Mouse (Mus musculus) liver, postnatal 0 days (tissue): ENCODE data around the gene P2rx5. TPM values are rescaled to one million over a fixed set of nuclear protein-coding genes. Genes with fewer than 3 reads are reported as not detected.

Experiments used
- ATAC-seq: fragments of 200-750 bp; cut with Nextera tagmentation; 2 replicates; pipeline ENCODE4 v1.8.0; 2017; ENCODE audit warnings: mild to moderate bottlenecking, moderate library complexity
- DNase-seq: peaks from one replicate; pipeline ENCODE4 v3.0.0-alpha.2; 2016
- H3K27ac ChIP-seq: fragments of 300-500 bp; sonication (generic); 2 replicates; pipeline ENCODE4 v1.5.1; 2014; ENCODE audit warnings: antibody characterized with exemption, moderate library complexity, mild to moderate bottlenecking, low read depth
- H3K27me3 ChIP-seq: fragments of 300-500 bp; sonication (generic); 2 replicates; pipeline ENCODE4 v1.6.1; 2014; ENCODE audit warnings: low read length, control low read depth, mixed read lengths; ENCODE audit not compliant: insufficient read depth
- H3K36me3 ChIP-seq: fragments of 300-500 bp; sonication (generic); replicated peaks from 2 replicates; pipeline ENCODE4 v1.6.1; 2014; ENCODE audit warnings: mild to moderate bottlenecking, control low read depth, low read length, moderate library complexity, mixed read lengths; ENCODE audit not compliant: insufficient read depth
- H3K4me1 ChIP-seq: fragments of 300-500 bp; sonication (generic); 2 replicates; pipeline ENCODE4 v1.6.1; 2014; ENCODE audit warnings: antibody characterized with exemption, mild to moderate bottlenecking, control low read depth; ENCODE audit not compliant: insufficient read depth
- H3K4me2 ChIP-seq: fragments of 300-500 bp; sonication (generic); 2 replicates; pipeline ENCODE4 v1.6.1; 2014; ENCODE audit warnings: low read depth, mild to moderate bottlenecking, low read length, moderate library complexity, mixed read lengths
- H3K4me3 ChIP-seq: fragments of 300-500 bp; sonication (generic); 2 replicates; pipeline ENCODE4 v1.5.1; 2014; ENCODE audit warnings: low read depth, low read length
- H3K9ac ChIP-seq: fragments of 300-500 bp; sonication (generic); replicated peaks from 2 replicates; pipeline ENCODE4 v1.6.1; 2014; ENCODE audit warnings: mild to moderate bottlenecking, moderate library complexity
- H3K9me3 ChIP-seq: fragments of 300-500 bp; sonication (generic); 2 replicates; pipeline ENCODE4 v1.6.1; 2016; ENCODE audit warnings: mild to moderate bottlenecking, control low read depth, low read length, mixed read lengths
- CTCF ChIP-seq: sonication (generic); IDR thresholded peaks from 2 replicates; pipeline ENCODE4 v1.5.1; 2016; ENCODE audit warnings: antibody characterized with exemption, low read depth
- EP300 ChIP-seq: IDR thresholded peaks from 2 replicates; pipeline ENCODE4 v1.6.1; 2016; ENCODE audit warnings: antibody characterized with exemption, low read depth, mild to moderate bottlenecking
- WGBS: fragments of 180-500 bp; shearing (Covaris S2); extraction: QIAGEN DNeasy Blood & Tissue Kit; methylation state at CpG from one replicate; pipeline ENCODE4 v1.1.7; 2014; ENCODE audit not compliant: insufficient replicate concordance; 5-methylcytosine and 5-hydroxymethylcytosine counted together
- polyA plus RNA-seq: library from polyadenylated mRNA; unstranded; fragments of >200 nt; fragmentation: Nextera tagmentation; extraction: Ambion mirVana; gene quantifications from 2 replicates; pipeline ENCODE4 v1.2.1, GENCODE M21; 2015

Gene P2rx5
- polyA plus RNA-seq, 1 experiment from 2014 or later, result 0.11 TPM

DNA sequence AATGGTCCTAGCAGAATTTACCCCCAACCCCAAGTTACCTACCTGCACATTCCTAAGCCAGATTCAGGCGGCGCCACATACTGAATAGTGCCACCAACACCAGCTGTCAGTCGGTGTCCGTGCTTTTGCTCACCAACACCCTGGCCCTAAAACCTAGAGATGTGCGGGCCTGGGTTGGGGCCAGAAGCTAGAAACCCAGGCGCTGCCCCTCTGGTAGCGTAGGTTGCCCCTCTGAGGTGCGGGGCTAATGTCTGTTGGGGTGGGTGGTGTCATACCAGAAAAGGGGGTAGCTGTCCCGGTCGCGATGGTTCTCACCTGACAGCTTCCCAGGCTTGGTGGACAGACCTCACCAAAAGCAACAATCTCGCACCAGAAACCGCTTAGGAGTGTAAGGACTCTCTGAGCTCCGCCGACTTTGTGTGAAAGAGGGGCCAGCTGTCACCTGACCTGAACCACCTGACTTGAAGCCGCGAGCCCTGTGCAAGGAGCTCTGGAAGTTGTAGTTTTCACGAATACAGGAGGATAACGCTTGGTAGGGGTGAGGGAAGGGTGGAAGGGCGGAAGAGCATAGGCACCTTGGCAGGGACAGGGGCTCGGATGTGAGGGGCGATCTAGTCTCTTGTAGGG lies 38.5 kb downstream of the P2rx5 start, which contains the start of gene Ctns:
Ctns (minus strand) TSS at position 440 of the 627 bp plus-strand sequence.
- H3K27ac ChIP-seq, result peak within 1 kb of the TSS; percentile 89
- ATAC-seq (peak; percentile 95), DNase-seq (peak; percentile 85)
- no peaks in the 10 kb centered on the region for H3K9me3 ChIP-seq
- TF ChIP-seq CTCF (no peak), EP300 (no peak)
- H3K4me3 ChIP-seq, result peak within 1 kb of the TSS; percentile 71
- 2% methylated on average over 22 of the region's 22 CpGs for WGBS
- peaks cover 18% of the 10 kb centered on the region for H3K4me1 ChIP-seq
- H3K9ac ChIP-seq, result peak within 1 kb of the TSS; percentile 87
- no peaks in the 10 kb centered on the region for H3K27me3 ChIP-seq
- H3K4me2 ChIP-seq, result peak within 1 kb of the TSS; percentile 97
- peaks cover 9% of the 10 kb centered on the region; the same call in 1 of the 2 replicates for H3K36me3 ChIP-seq

DNA sequence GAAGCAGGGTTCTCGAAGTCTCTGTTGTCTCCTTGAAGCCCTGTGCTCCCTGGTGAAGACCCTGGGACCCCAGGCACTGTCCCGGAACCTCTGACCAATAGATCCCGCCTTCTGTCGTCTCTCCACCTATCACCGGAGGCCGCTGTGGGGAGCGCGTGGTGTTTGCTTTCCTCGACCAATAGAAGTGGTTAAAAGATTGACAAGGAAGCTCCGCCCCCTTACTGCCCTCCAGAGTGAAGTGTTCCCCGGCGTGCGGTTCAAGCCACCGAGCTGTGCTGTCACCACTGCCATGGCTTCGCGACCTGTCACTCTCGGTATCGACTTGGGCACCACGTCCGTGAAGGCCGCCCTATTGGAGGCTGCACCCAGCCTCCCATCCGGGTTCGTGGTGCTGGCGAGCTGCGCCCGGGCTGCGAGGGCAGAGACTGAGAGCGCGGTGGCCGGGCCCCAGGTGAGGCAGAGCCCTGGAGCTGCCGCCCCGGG lies 39.0 kb downstream of the P2rx5 start, which contains the start of gene Shpk:
Shpk (plus strand) TSS at position 231 of the 483 bp plus-strand sequence.
- 1% methylated on average over 32 of the region's 32 CpGs for WGBS

DNA sequence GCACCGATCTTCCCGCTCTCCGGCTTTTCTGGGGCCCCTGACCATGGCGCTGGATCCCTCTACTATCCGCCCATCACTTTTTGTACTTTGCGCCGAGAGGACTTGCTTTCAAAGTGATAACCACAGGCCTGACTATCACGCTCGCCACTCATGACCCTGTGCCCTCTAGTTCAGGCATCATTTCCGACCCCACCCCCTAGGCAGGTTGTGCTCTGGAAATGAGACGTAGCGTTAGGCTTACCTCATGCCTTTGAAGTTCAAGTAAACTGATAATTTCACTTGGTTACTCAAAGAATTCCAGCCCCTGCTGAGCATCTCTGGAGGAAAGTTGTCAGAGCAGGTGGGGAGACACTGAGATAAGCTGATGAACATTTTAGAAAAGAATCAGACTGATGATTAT lies 39.7 kb downstream of the P2rx5 start:
- 2% methylated on average over 12 of the region's 12 CpGs for WGBS
- no peak for TF ChIP-seq EP300
- no peak for TF ChIP-seq CTCF
- peaks cover 7% of the 10 kb centered on the region; the same call in 1 of the 2 replicates for H3K36me3 ChIP-seq
- H3K27me3 ChIP-seq, result no peaks in the 10 kb centered on the region
- ATAC-seq (peak; percentile 36), DNase-seq (peak; percentile 70)
- H3K4me2 ChIP-seq, result peak overlapping the region; percentile 97
- peaks cover 18% of the 10 kb centered on the region for H3K4me1 ChIP-seq
- no peaks in the 10 kb centered on the region for H3K9me3 ChIP-seq
- H3K27ac ChIP-seq, result peak overlapping the region; percentile 89
- peak overlapping the region; percentile 87 for H3K9ac ChIP-seq
- peak overlapping the region; percentile 71 for H3K4me3 ChIP-seq

More for the DNA sequence above, 39.0 kb downstream of the P2rx5 start, which contains the start of gene Shpk:
- Histone ChIP-seq H3K27ac (peak within 1 kb of the TSS; percentile 89), H3K4me3 (peak within 1 kb of the TSS; percentile 71), H3K36me3 (peaks cover 7% of the 10 kb centered on the region; the same call in 1 of the 2 replicates), H3K4me2 (peak within 1 kb of the TSS; percentile 97), H3K4me1 (peaks cover 18% of the 10 kb centered on the region), H3K9me3 (no peaks in the 10 kb centered on the region), H3K9ac (peak within 1 kb of the TSS; percentile 87), H3K27me3 (no peaks in the 10 kb centered on the region)
- ATAC-seq (peak; percentile 96), DNase-seq (peak; percentile 93)
- TF ChIP-seq CTCF (no peak), EP300 (no peak)

DNA sequence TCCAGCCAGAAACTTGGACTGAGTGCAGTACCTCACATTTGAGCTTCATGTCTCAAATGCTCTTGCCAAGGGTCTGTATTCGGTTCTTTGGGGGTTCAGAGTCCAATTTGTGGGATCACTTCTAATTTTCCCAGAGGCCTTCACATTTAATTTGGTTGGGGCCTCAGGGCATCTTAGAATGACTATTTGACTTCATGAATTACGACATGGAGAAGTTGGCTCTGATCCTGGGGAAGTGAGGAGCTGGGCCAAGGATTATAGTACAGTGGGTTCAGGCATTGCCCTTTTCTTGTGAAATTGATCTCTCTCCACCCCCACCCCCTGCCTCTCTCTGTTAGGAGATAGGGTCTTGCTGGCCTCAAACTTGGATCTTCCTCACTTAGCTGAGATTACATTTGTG lies 40.8 kb downstream of the P2rx5 start:
- Histone ChIP-seq H3K4me1 (peaks cover 18% of the 10 kb centered on the region), H3K4me3 (no peak overlapping the region), H3K9ac (no peak overlapping the region), H3K36me3 (peaks cover 3% of the 10 kb centered on the region; the same call in 1 of the 2 replicates), H3K27me3 (no peaks in the 10 kb centered on the region), H3K27ac (no peak overlapping the region), H3K9me3 (no peaks in the 10 kb centered on the region), H3K4me2 (no peak overlapping the region)
- ATAC-seq (no peak), DNase-seq (no peak)
- TF ChIP-seq EP300 (no peak), CTCF (no peak)
- 71% methylated on average over 2 of the region's 2 CpGs for WGBS

DNA sequence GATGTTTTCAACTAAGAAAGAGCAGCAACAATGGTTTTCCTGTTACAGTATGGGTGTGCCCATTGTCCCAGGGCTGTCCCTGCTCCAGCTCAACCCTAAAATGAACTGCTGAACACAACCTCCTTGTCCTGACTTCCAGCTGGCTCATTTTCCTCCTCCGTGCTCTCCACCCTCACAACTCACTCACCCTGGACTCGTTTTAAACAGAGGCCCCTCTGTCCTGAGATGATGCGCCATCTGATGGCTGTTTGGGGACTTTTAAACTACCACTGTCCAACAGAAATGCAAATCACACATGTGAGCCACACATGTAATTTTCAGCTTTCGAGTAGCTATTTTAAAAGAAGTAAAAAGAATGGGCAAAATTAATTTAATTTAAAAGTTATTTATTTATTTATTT lies 41.4 kb downstream of the P2rx5 start:
- DNase-seq, result no peak
- WGBS, result 42% methylated on average over 4 of the region's 4 CpGs
- Histone ChIP-seq H3K4me1 (peaks cover 18% of the 10 kb centered on the region), H3K27ac (no peak overlapping the region), H3K27me3 (no peaks in the 10 kb centered on the region), H3K36me3 (peaks cover 3% of the 10 kb centered on the region; the same call in 1 of the 2 replicates), H3K4me2 (no peak overlapping the region), H3K9me3 (no peaks in the 10 kb centered on the region), H3K4me3 (no peak overlapping the region), H3K9ac (no peak overlapping the region)
- no peak for TF ChIP-seq EP300
- peak; percentile 37; the same call in 1 of the 2 replicates for TF ChIP-seq CTCF
- no peak for ATAC-seq

DNA sequence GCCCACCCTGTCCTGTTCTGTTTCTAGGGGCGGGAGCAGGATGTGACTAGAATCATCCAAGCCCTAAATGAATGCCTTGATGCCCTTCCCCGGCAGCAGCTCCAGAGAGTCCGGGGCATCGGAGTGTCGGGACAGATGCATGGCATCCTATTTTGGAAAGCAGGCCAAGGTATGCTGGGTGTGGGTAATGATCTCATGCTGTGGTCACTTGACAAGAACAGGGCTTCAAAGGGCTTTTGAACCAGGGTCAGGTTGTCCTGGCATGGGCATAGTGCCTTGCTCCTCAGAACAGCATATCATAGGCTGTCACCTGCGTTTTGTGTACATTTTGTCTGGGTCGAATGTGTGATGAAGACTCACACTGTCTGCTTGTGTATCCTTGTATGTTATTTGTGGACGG lies 43.7 kb downstream of the P2rx5 start:
- ATAC-seq (no peak), DNase-seq (no peak)
- H3K27me3 ChIP-seq, result no peaks in the 10 kb centered on the region
- H3K4me1 ChIP-seq, result peaks cover 13% of the 10 kb centered on the region
- peaks cover 3% of the 10 kb centered on the region; the same call in 1 of the 2 replicates for H3K36me3 ChIP-seq
- H3K27ac ChIP-seq, result no peak overlapping the region
- H3K9me3 ChIP-seq, result no peaks in the 10 kb centered on the region
- H3K4me3 ChIP-seq, result no peak overlapping the region
- no peak for TF ChIP-seq EP300
- no peak overlapping the region for H3K4me2 ChIP-seq
- WGBS, result 81% methylated on average over 8 of the region's 8 CpGs
- H3K9ac ChIP-seq, result no peak overlapping the region
